Mouse (Mus musculus) stomach, postnatal 0 days (tissue): ENCODE measurements around the gene Ifnl2. TPM values are rescaled to one million over a fixed set of nuclear protein-coding genes. Genes with fewer than 3 reads are reported as not detected.

Experiments used
- ATAC-seq: fragments of 200-750 bp; cut with Nextera tagmentation; 2 replicates; pipeline ENCODE4 v1.8.0; 2017; ENCODE audit not compliant: low FRiP score, low TSS enrichment
- DNase-seq: peaks from one replicate; pipeline ENCODE4 v3.0.0-alpha.2; 2016; ENCODE audit warnings: low spot score
- H3K27ac ChIP-seq: fragments of 300-500 bp; sonication (generic); replicated peaks from 2 replicates; pipeline ENCODE4 v1.5.1; 2014; ENCODE audit warnings: mild to moderate bottlenecking, control low read depth
- H3K27me3 ChIP-seq: fragments of 300-500 bp; sonication (generic); 2 replicates; pipeline ENCODE4 v1.6.1; 2014; ENCODE audit warnings: low read length; ENCODE audit not compliant: control insufficient read depth, insufficient read depth
- H3K36me3 ChIP-seq: fragments of 300-500 bp; sonication (generic); 2 replicates; pipeline ENCODE4 v1.6.1; 2014; ENCODE audit warnings: low read length, mixed read lengths; ENCODE audit not compliant: control insufficient read depth, insufficient read depth
- H3K4me1 ChIP-seq: fragments of 300-500 bp; sonication (generic); replicated peaks from 2 replicates; pipeline ENCODE4 v1.6.1; 2014; ENCODE audit warnings: antibody characterized with exemption; ENCODE audit not compliant: control insufficient read depth, insufficient read depth
- H3K4me2 ChIP-seq: fragments of 300-500 bp; sonication (generic); replicated peaks from 2 replicates; pipeline ENCODE4 v1.6.1; 2014; ENCODE audit warnings: low read depth, mild to moderate bottlenecking, control low read depth, moderate library complexity
- H3K4me3 ChIP-seq: fragments of 300-500 bp; sonication (generic); 2 replicates; pipeline ENCODE4 v1.5.1; 2014; ENCODE audit warnings: low read depth, low read length, control low read depth
- H3K9ac ChIP-seq: fragments of 300-500 bp; sonication (generic); 2 replicates; pipeline ENCODE4 v1.6.1; 2014; ENCODE audit warnings: mild to moderate bottlenecking, low read length, control low read depth, mixed read lengths
- H3K9me3 ChIP-seq: fragments of 300-500 bp; sonication (generic); 2 replicates; pipeline ENCODE4 v1.6.1; 2016; ENCODE audit warnings: low read length; ENCODE audit not compliant: control insufficient read depth
- CTCF ChIP-seq: IDR thresholded peaks from 2 replicates; pipeline ENCODE4 v1.5.1; 2016; ENCODE audit warnings: antibody characterized with exemption, low read depth, mild to moderate bottlenecking, moderate library complexity
- EP300 ChIP-seq: optimal IDR thresholded peaks from 2 replicates; pipeline ENCODE3; 2016; ENCODE audit warnings: antibody characterized with exemption
- WGBS: fragments of 180-500 bp; shearing (Covaris S2); extraction: QIAGEN DNeasy Blood & Tissue Kit; methylation state at CpG from one replicate; pipeline ENCODE4 v1.1.7; 2014; 5-methylcytosine and 5-hydroxymethylcytosine counted together
- polyA plus RNA-seq: library from polyadenylated mRNA; unstranded; fragments of >200 nt; fragmentation: Nextera tagmentation; extraction: Ambion mirVana; gene quantifications from 2 replicates; pipeline ENCODE4 v1.2.1, GENCODE M21; 2015

Gene Ifnl2
- polyA plus RNA-seq, 1 experiment from 2014 or later: not detected

DNA sequence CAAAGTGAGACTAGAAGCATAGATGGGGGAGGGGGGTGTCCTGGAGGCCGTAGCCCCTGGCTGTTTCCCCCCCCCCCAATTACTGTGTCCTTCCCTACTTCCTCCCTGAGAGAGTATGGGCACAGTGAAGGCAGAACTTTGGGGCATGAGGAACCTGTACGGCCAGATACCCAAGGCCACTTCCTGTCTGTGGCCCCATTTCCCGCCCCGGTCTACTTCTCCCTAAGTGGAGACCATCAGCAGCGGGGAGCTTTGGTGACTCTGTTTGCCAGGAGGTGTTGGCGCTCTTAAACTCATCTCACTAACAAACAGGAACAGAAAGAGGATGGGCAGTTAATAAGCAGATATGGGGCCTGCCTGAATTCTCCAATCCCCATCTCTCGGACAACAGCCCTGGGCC lies 37.4 kb upstream of the Ifnl2 start:
- no peak for DNase-seq
- TF ChIP-seq EP300: no peak
- no peak for TF ChIP-seq CTCF
- H3K27ac ChIP-seq: peak overlapping the region; percentile 77
- H3K4me1 ChIP-seq: 0 out of 2 replicates have a peak, but pooled peaks cover 2% of the 10 kb centered on the region
- WGBS: 66% methylated on average over 6 of the region's 7 CpGs
- no peaks in the 10 kb centered on the region for H3K9me3 ChIP-seq
- no peak overlapping the region for H3K9ac ChIP-seq
- H3K4me3 ChIP-seq: no peak overlapping the region
- H3K4me2 ChIP-seq: no peak overlapping the region
- no peak for ATAC-seq
- H3K27me3 ChIP-seq: no peaks in the 10 kb centered on the region; the same call in 1 of the 2 replicates
- no peaks in the 10 kb centered on the region for H3K36me3 ChIP-seq

DNA sequence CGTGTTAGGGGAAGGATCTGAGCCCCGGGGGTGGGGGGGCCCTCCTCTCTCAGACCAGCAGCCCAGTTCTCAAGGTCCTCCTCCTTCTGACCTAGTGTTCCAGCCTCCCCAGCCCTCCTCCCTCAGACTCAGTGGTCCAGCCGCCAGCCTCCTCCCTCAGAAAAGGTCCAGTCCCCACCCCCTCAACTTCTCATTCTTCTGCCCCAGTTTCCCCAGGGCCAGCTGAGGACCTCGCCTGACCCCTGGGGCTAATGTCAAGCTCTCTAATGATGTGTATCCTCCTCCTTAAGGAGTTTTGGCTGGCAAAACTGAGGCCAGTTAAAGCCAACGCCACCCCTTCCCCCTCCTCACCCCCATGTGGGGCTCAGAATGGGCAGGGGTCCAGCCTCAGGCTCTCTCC lies 36.9 kb upstream of the Ifnl2 start, which contains the start of gene Nccrp1:
Gene Nccrp1 (minus strand): TSS at position 101 of the 400 bp plus-strand sequence.
- Histone ChIP-seq H3K4me2 (peak within 1 kb of the TSS; percentile 39), H3K27me3 (no peaks in the 10 kb centered on the region; the same call in 1 of the 2 replicates), H3K4me1 (0 out of 2 replicates have a peak, but pooled peaks cover 2% of the 10 kb centered on the region), H3K27ac (peak within 1 kb of the TSS; percentile 77), H3K4me3 (peak within 1 kb of the TSS; percentile 22), H3K9ac (peak within 1 kb of the TSS; percentile 35), H3K9me3 (no peaks in the 10 kb centered on the region), H3K36me3 (no peaks in the 10 kb centered on the region)
- DNase-seq: no peak
- ATAC-seq: no peak
- TF ChIP-seq EP300: no peak
- no peak for TF ChIP-seq CTCF
- WGBS: 9% methylated on average over 5 of the region's 5 CpGs

DNA sequence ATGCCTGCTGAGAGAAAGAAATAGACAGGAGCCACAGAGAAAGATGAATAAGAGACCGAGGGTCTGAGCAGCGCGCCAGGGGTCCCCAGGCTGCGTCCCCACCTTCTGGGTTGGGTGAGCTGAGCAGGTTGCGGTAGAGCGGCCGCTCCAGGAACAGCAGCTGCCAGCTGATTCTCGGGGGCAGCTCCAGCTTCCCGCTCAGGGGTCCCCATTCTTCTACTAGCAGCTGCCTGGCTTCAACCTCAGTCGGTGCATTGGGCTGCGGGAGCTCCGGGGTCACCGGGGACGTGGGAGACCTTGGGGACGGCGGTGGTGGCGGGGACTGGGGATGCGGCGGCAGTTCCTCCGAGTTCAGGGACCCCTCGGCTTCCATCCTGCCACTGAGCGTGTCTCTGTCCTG lies 36.4 kb upstream of the Ifnl2 start:
- 4% methylated on average over 22 of the region's 22 CpGs for WGBS
- peak overlapping the region; percentile 22 for H3K4me3 ChIP-seq
- H3K4me2 ChIP-seq: peak overlapping the region; percentile 39
- H3K4me1 ChIP-seq: 0 out of 2 replicates have a peak, but pooled peaks cover 2% of the 10 kb centered on the region
- no peak for TF ChIP-seq EP300
- TF ChIP-seq CTCF: no peak
- H3K27ac ChIP-seq: no peak overlapping the region
- ATAC-seq: no peak
- H3K9ac ChIP-seq: peak overlapping the region; percentile 27
- no peaks in the 10 kb centered on the region; the same call in 1 of the 2 replicates for H3K27me3 ChIP-seq
- H3K9me3 ChIP-seq: no peaks in the 10 kb centered on the region
- no peaks in the 10 kb centered on the region for H3K36me3 ChIP-seq
- no peak for DNase-seq

DNA sequence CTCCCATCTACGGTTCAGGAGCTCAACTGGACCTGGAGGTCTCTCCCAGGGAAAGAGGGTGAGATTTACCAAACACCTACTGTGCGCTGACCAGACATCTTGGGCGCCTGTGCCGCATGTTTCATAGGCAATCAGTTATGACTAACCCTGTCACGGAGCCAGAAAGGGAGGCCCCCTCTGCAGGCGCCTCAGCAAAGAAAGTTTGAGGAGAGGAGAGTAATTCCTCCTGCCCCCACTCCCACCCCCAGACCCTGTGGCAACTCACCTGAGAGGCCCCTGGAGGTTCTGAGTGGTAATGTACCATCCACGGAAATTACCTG lies 35.6 kb upstream of the Ifnl2 start:
- ATAC-seq: no peak
- H3K4me2 ChIP-seq: no peak overlapping the region
- H3K9ac ChIP-seq: no peak overlapping the region
- no peak for TF ChIP-seq CTCF
- no peak for TF ChIP-seq EP300
- no peaks in the 10 kb centered on the region for H3K9me3 ChIP-seq
- 51% methylated on average over 7 of the region's 7 CpGs for WGBS
- no peaks in the 10 kb centered on the region for H3K36me3 ChIP-seq
- DNase-seq: no peak
- 0 out of 2 replicates have a peak, but pooled peaks cover 2% of the 10 kb centered on the region for H3K4me1 ChIP-seq
- no peak overlapping the region; the same call in 1 of the 2 replicates for H3K27ac ChIP-seq
- no peaks in the 10 kb centered on the region; the same call in 1 of the 2 replicates for H3K27me3 ChIP-seq
- H3K4me3 ChIP-seq: no peak overlapping the region

DNA sequence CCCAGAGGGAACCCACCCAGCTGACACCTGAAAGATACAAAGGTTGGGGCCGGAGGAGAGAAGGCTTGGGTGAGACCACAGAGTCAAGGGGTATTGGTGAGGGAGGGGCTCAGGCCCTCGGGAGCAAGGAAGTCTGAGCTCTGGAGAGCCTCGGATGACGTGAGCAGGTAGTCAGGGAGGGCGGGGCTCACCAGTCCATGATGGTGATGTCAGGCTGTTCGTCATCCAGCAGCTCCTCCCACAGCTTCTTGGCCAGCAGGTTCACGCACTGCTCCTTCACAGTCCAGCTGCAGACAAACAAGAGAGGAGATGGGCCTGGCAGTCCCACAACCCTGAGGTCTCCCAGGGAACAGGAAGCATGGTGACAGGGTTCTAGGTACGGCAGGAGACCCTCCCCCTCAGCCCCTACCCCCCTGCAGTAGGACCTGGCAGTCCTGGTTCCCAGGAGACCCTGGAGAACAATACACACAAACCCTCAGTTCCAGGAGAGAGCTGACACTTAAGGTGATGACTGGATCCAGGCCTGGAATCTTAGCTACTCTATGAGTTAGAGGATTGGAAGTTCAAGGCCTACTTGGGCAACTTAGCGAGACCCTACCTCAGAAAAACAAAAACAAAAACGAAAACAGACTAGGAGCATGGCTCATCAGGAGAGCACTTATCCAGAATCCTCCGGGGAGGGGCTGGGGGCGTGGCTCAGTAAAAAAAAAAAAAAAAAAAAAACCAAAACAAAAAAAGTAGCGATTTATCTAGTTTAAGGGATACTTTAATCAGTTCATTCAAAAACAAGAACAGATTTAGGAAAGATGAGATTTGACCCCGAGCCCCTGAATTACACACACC lies 35.0 kb upstream of the Ifnl2 start:
- H3K4me3 ChIP-seq: no peak overlapping the region
- peak; percentile 80 for ATAC-seq
- peak; percentile 85 for DNase-seq
- TF ChIP-seq CTCF: no peak
- TF ChIP-seq EP300: no peak
- 0 out of 2 replicates have a peak overlapping the region, but pooled peaks have one; percentile 49 for H3K27ac ChIP-seq
- 0 out of 2 replicates have a peak, but pooled peaks cover 2% of the 10 kb centered on the region for H3K4me1 ChIP-seq
- no peak overlapping the region for H3K4me2 ChIP-seq
- no peaks in the 10 kb centered on the region for H3K36me3 ChIP-seq
- 31% methylated on average over 14 of the region's 14 CpGs for WGBS
- no peak overlapping the region for H3K9ac ChIP-seq
- H3K9me3 ChIP-seq: no peaks in the 10 kb centered on the region
- no peaks in the 10 kb centered on the region; the same call in 1 of the 2 replicates for H3K27me3 ChIP-seq
